Mouse (Mus musculus): Measurements from ENCODE around the gene Synm.

DNA sequence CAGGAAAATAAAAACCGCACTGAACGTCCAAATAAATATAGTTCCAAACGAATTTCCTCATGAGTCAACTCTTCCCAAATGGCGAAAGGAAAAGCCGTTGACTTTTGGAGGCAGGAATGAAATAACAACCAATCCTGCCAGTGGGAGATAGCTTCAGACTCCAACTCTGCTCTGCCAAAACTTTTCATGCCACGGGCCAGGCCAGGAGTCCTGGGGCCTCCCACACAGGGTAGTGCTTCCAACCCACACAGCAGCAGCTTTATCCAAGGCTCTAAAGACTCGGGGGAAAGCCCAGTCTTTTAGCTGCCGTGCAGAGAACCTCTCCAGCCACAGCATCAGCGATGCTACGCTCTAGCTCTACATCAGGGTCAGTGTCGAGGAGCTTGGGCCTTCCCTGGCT, 4.9 kb downstream of the Synm start:
- TF ChIP-seq GATA1 (IDR thresholded peaks at IDR 0.05; ENCODE audit: low read length) = no peak
- no peak for TF ChIP-seq TAL1 (IDR thresholded peaks at IDR 0.05; ENCODE audit: low read length)
